In genomic region chr5:73372601-73373000, GRCm38 (mm10) we compare ENCODE assay signal across 30 mouse cellular contexts. TPM values are rescaled to one million over a fixed set of nuclear protein-coding genes. Genes with fewer than 3 reads are reported as not detected.
DNase-seq lines count a peak whose midpoint lies in the region; ATAC-seq and TF ChIP-seq lines count a peak whose summit lies in the region.
"Had no signal": no experiment of that assay in that cellular context is flagged by ENCODE, and none has a peak within 500 bp of the region (broad histone marks: within the 10 kb centered on the region; RNA-seq: fewer than 3 reads in every experiment).

No protein-coding gene starts in this region.

- no peak overlapping the region for H3K9ac ChIP-seq in embryonic facial prominence, embryonic 15.5 days
- no peak overlapping the region for H3K9ac ChIP-seq in forebrain, embryonic 12.5 days
- H3K9ac ChIP-seq: embryonic facial prominence, embryonic 12.5 days; forebrain, embryonic 15.5 days; heart, embryonic 13.5 days; hindbrain, embryonic 14.5 days had no signal

- no peak for ATAC-seq in embryonic facial prominence, embryonic 15.5 days (ENCODE audit: insufficient number of reproducible peaks, low FRiP score, low TSS enrichment, low read depth)
- ATAC-seq in forebrain, embryonic 12.5 days (ENCODE audit: low FRiP score), result no peak
- ATAC-seq: activated CD4-positive, CD25-positive, alpha-beta regulatory T cell, adult 4 months; CD4-positive, CD25-positive, alpha-beta regulatory T cell, adult 4 months; forebrain, embryonic 15.5 days; hindbrain, postnatal 0 days; inflammation-experienced regulatory T-cells, adult 6 months; intestine, embryonic 16.5 days had no signal

- H3K36me3 ChIP-seq in embryonic facial prominence, embryonic 15.5 days, result no peaks in the 10 kb centered on the region
- H3K36me3 ChIP-seq in forebrain, embryonic 12.5 days (replicated peaks), result no peaks in the 10 kb centered on the region
- H3K36me3 ChIP-seq: embryonic facial prominence, embryonic 12.5 days; forebrain, embryonic 15.5 days; heart, embryonic 13.5 days had no signal

- WGBS in embryonic facial prominence, embryonic 15.5 days, result 44% methylated on average over 5 of the region's 5 CpGs
- WGBS in forebrain, embryonic 12.5 days, result 79% methylated on average over 5 of the region's 5 CpGs

- H3K4me2 ChIP-seq in embryonic facial prominence, embryonic 15.5 days (replicated peaks), result no peak overlapping the region
- H3K4me2 ChIP-seq in forebrain, embryonic 12.5 days, result no peak overlapping the region
- H3K4me2 ChIP-seq: embryonic facial prominence, embryonic 12.5 days; forebrain, embryonic 15.5 days; heart, embryonic 13.5 days; hindbrain, embryonic 14.5 days had no signal

- no peak overlapping the region for H3K4me3 ChIP-seq in left cerebral cortex, adult 2 months
- H3K4me3 ChIP-seq in embryonic facial prominence, embryonic 15.5 days (replicated peaks), result no peak overlapping the region
- H3K4me3 ChIP-seq in forebrain, embryonic 12.5 days (replicated peaks), result no peak overlapping the region
- H3K4me3 ChIP-seq: embryonic facial prominence, embryonic 12.5 days; forebrain, embryonic 15.5 days; heart, embryonic 13.5 days had no signal

- no peaks in the 10 kb centered on the region for H3K9me3 ChIP-seq in embryonic facial prominence, embryonic 15.5 days (replicated peaks)
- H3K9me3 ChIP-seq in forebrain, embryonic 12.5 days, result no peaks in the 10 kb centered on the region
- H3K9me3 ChIP-seq: embryonic facial prominence, embryonic 12.5 days; forebrain, embryonic 15.5 days; heart, embryonic 13.5 days had no signal

- no peak for DNase-seq in left cerebral cortex, adult 2 months (ENCODE audit: extremely low spot score in 1 of 2, low spot score in 2 of 2)
- DNase-seq in left cerebral cortex, adult 11 months (ENCODE audit: low spot score), result no peak
- peak; percentile 68 for DNase-seq in 3T3-L1 (ENCODE audit: low read depth, low spot score)
- no peak for DNase-seq in kidney, adult 18-20 months
- DNase-seq: adrenal gland, adult 8-10 months; adrenal gland, postnatal 25 days; cerebellum, adult 11-12 months; cerebellum, adult 9-10 months; cerebellum, postnatal 14 days; gastrocnemius, postnatal 25 days; heart, adult 18-20 months; heart, postnatal 14 days; heart, postnatal 4 days had no signal

- no peaks in the 10 kb centered on the region for H3K27me3 ChIP-seq in embryonic facial prominence, embryonic 15.5 days
- no peaks in the 10 kb centered on the region for H3K27me3 ChIP-seq in forebrain, embryonic 12.5 days
- H3K27me3 ChIP-seq: embryonic facial prominence, embryonic 12.5 days; forebrain, embryonic 15.5 days; heart, embryonic 13.5 days had no signal

- no peak for TF ChIP-seq CTCF in left cerebral cortex, adult 2 months (IDR thresholded peaks at IDR 0.05)

- intact Hi-C loops in left cerebral cortex, adult 2 months (cut with DNase I), result no loop called here

- peaks cover 14% of the 10 kb centered on the region for H3K4me1 ChIP-seq in embryonic facial prominence, embryonic 15.5 days
- no peaks in the 10 kb centered on the region for H3K4me1 ChIP-seq in forebrain, embryonic 12.5 days
- H3K4me1 ChIP-seq: forebrain, embryonic 15.5 days had no signal

- peak overlapping the region; percentile 6; the same call in 1 of the 2 replicates for H3K27ac ChIP-seq in left cerebral cortex, adult 2 months
- peak overlapping the region; percentile 12; the same call in 1 of the 2 replicates for H3K27ac ChIP-seq in embryonic facial prominence, embryonic 15.5 days (replicated peaks)
- no peak overlapping the region for H3K27ac ChIP-seq in forebrain, embryonic 12.5 days
- H3K27ac ChIP-seq: embryonic facial prominence, embryonic 12.5 days; forebrain, embryonic 15.5 days; heart, embryonic 13.5 days; hindbrain, embryonic 14.5 days; hindbrain, postnatal 0 days had no signal

RNA-seq across cellular contexts. Expression of gene Ociad2, which starts 31.8 kb away (rescaled TPM):
- total RNA-seq in left cerebral cortex, adult 2 months (2021), result 100 to 1,000 TPM; 114 to 137 TPM
- polyA plus RNA-seq in embryonic facial prominence, embryonic 15.5 days (2015; fragmentation: Nextera tagmentation; extraction: Ambion mirVana), result 12.0 and 13.5 TPM in 2 replicates
- 11.9 and 12.1 TPM in 2 replicates for polyA plus RNA-seq in forebrain, embryonic 12.5 days (2016; fragmentation: Nextera tagmentation; extraction: Ambion mirVana)

RNA-seq across cellular contexts. Expression of gene Cwh43, which starts 33.3 kb away (rescaled TPM):
- total RNA-seq in left cerebral cortex, adult 2 months (2021), result 1 to 10 TPM; 1.6 to 1.9 TPM
- 5.2 and 5.8 TPM in 2 replicates for polyA plus RNA-seq in embryonic facial prominence, embryonic 15.5 days (2015; fragmentation: Nextera tagmentation; extraction: Ambion mirVana)
- polyA plus RNA-seq in forebrain, embryonic 12.5 days (2016; fragmentation: Nextera tagmentation; extraction: Ambion mirVana), result 0.08 TPM in 2 replicates
- total RNA-seq: adrenal gland, adult 8-10 months; gastrocnemius, adult 8-10 months; gastrocnemius, postnatal 25 days; heart, adult 18-20 months; heart, postnatal 14 days; heart, postnatal 4 days; MEL had no signal
- polyA plus RNA-seq: C2C12; CD4-positive, CD25-positive, alpha-beta regulatory T cell, adult 4 months; embryonic facial prominence, embryonic 12.5 days; forebrain, embryonic 11.5 days; heart, embryonic 13.5 days; heart, embryonic 16.5 days; hindbrain, embryonic 11.5 days; inflammation-experienced regulatory T-cells, adult 6 months had no signal
